Mouse (Mus musculus) CH12.LX (cell line): ENCODE measurements around the gene Tmem189.

Experiments
- CTCF ChIP-seq, 2 experiments: IDR thresholded peaks in 1 of 2; conservative IDR thresholded peaks in 1 of 2; 2 replicates each; pipeline ENCODE4 v1.5.1; 2011 to 2012; ENCODE audit warnings: low read depth in 2 of 2, low read length in 2 of 2, improper control_type of control experiment in 1 of 2, inconsistent platforms in 1 of 2, mild to moderate bottlenecking in 1 of 2, moderate library complexity in 1 of 2
- MYC ChIP-seq: IDR thresholded peaks from 2 replicates; pipeline ENCODE4 v1.6.1; 2011; ENCODE audit warnings: low read depth, mild to moderate bottlenecking, improper control_type of control experiment, low read length
- RAD21 ChIP-seq: IDR thresholded peaks from 2 replicates; pipeline ENCODE4 v1.6.1; 2011; ENCODE audit warnings: low read depth, mild to moderate bottlenecking, low read length, improper control_type of control experiment, moderate library complexity

GRCm38 (mm10) chr2:167662713-167663112, 26.9 kb downstream of the Tmem189 start:
- TF ChIP-seq RAD21 (no peak), CTCF (conservative IDR thresholded peaks at IDR 0.05 in 1 of 2, IDR thresholded peaks at IDR 0.05 in 1 of 2; ENCODE audit: low read depth in 2 of 2, low read length in 2 of 2) (no peak), MYC (no peak)
